Mouse (Mus musculus) embryonic facial prominence, embryonic 11.5 days (tissue): Measurements from ENCODE around the gene Col10a1. TPM values are rescaled to one million over a fixed set of nuclear protein-coding genes. Genes with fewer than 3 reads are reported as not detected.
"Not testable (repeated sequence)": the region's sequence is repeated elsewhere in the genome, so short reads cannot be mapped to it uniquely, and the experiment has no call there.

Source experiments
- ATAC-seq: fragments of 200-750 bp; cut with Nextera tagmentation; replicated peaks from 2 replicates; pipeline ENCODE4 v1.8.0; 2017; ENCODE audit warnings: low read depth; ENCODE audit not compliant: insufficient number of reproducible peaks, low FRiP score, low TSS enrichment
- DNase-seq: peaks from one replicate; pipeline ENCODE4 v3.0.0-alpha.2; 2015; ENCODE audit warnings: low spot score
- H3K27ac ChIP-seq: fragments of 300-500 bp; sonication (generic); replicated peaks from 2 replicates; pipeline ENCODE4 v1.5.1; 2014; ENCODE audit warnings: mild to moderate bottlenecking, low read depth, low read length, control low read depth
- H3K27me3 ChIP-seq: fragments of 300-500 bp; sonication (generic); 2 replicates; pipeline ENCODE4 v1.6.1; 2014; ENCODE audit warnings: mild to moderate bottlenecking, low read length, moderate library complexity, mixed read lengths; ENCODE audit not compliant: control insufficient read depth, insufficient read depth
- H3K36me3 ChIP-seq: fragments of 300-500 bp; sonication (generic); replicated peaks from 2 replicates; pipeline ENCODE4 v1.6.1; 2014; ENCODE audit warnings: low read depth, mild to moderate bottlenecking, low read length, moderate library complexity, mixed read lengths; ENCODE audit not compliant: control insufficient read depth, insufficient read depth
- H3K4me1 ChIP-seq: fragments of 300-500 bp; sonication (generic); 2 replicates; pipeline ENCODE4 v1.6.1; 2014; ENCODE audit warnings: low read length, mixed read lengths; ENCODE audit not compliant: control insufficient read depth, insufficient read depth
- H3K4me2 ChIP-seq: fragments of 300-500 bp; sonication (generic); 2 replicates; pipeline ENCODE4 v1.6.1; 2014; ENCODE audit warnings: low read depth, mild to moderate bottlenecking, control low read depth, low read length, moderate library complexity
- H3K4me3 ChIP-seq: fragments of 300-500 bp; sonication (generic); 2 replicates; pipeline ENCODE4 v1.5.1; 2014; ENCODE audit warnings: low read depth, low read length, control low read depth
- H3K9ac ChIP-seq: fragments of 300-500 bp; sonication (generic); replicated peaks from 2 replicates; pipeline ENCODE4 v1.6.1; 2014; ENCODE audit warnings: mild to moderate bottlenecking, control low read depth, low read length
- H3K9me3 ChIP-seq: fragments of 300-500 bp; sonication (generic); replicated peaks from 2 replicates; pipeline ENCODE4 v1.6.1; 2016; ENCODE audit warnings: mild to moderate bottlenecking, low read length, inconsistent platforms, mixed read lengths; ENCODE audit not compliant: control insufficient read depth
- WGBS: fragments of 180-500 bp; shearing (Covaris S2); extraction: QIAGEN DNeasy Blood & Tissue Kit; methylation state at CpG from one replicate; pipeline ENCODE4 v1.1.7; 2014; 5-methylcytosine and 5-hydroxymethylcytosine counted together
- polyA plus RNA-seq: library from polyadenylated mRNA; unstranded; fragments of >200 nt; fragmentation: Nextera tagmentation; extraction: Ambion mirVana; gene quantifications from 2 replicates; pipeline ENCODE4 v1.2.1, GENCODE M21; 2014

The Col10a1 gene
- polyA plus RNA-seq, 1 experiment from 2014 or later = 0.18 TPM

DNA sequence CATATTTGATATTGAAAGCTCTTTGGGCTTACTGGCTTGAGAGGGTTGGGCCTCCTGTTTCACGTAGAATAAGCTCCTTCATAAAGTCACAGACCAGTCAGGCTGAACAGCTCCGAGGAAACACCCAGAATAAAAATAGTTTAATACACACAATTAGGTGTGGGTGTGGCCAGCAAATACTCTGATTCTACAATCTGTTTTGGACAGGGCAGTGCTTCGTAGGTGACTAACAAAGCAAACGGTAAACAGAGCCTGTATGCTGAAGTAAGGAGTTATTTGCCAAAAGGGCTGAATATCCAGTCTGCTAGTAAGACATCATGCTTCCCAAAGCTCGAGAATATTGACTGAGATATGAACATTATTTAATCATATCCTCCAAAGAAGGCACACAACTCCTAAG is 4.1 kb upstream of the Col10a1 start:
- Histone ChIP-seq H3K27ac (no peak overlapping the region), H3K4me3 (no peak overlapping the region), H3K36me3 (no peaks in the 10 kb centered on the region), H3K4me2 (no peak overlapping the region), H3K27me3 (no peaks in the 10 kb centered on the region), H3K4me1 (no peaks in the 10 kb centered on the region), H3K9ac (no peak overlapping the region), H3K9me3 (no peaks in the 10 kb centered on the region)
- 90% methylated on average over 5 of the region's 5 CpGs for WGBS
- ATAC-seq = no peak
- DNase-seq = no peak

DNA sequence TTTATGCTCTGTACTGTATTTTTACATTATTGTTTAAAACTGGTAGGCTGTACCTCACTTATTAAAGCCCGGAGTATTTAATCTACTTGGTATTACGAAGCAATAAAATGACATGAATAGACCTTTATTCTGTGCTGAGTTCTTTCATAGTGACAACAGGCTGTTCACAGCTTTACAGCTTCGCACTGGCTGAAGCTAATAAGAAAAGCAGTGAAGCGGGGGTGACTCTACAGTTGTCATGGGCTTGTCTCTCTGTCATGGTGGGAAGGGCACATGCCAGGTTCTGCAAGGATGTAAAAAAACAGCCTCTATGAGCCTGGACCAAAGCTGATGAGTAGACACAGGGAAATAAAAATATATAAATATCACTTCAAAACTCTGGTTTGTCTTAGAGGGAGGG is 7.2 kb downstream of the Col10a1 start:
- WGBS = 89% methylated on average over 4 of the region's 4 CpGs
- Histone ChIP-seq H3K9me3 (no peaks in the 10 kb centered on the region), H3K36me3 (no peaks in the 10 kb centered on the region), H3K27ac (no peak overlapping the region), H3K27me3 (no peaks in the 10 kb centered on the region), H3K4me3 (no peak overlapping the region), H3K4me1 (no peaks in the 10 kb centered on the region), H3K9ac (no peak overlapping the region), H3K4me2 (no peak overlapping the region)
- DNase-seq = no peak
- ATAC-seq = no peak

DNA sequence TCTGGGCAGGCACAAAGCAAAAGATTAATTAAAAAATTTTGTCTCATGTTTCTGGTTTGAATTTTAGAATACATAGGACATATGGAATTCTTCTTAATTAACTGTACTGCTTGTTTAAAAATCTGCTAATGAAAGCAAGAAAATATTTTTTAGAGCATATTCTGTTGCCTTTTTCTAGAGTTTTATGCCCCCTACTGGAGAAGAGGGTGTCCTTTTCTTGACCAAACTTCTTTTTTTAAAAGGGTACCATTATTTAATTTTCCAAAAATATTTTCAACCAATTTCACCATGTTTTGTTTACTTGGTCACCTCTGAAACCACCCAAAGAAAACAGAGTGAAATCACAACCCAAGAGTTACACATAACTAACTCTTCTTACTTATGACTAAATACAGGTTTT is 9.5 kb downstream of the Col10a1 start:
- H3K27me3 ChIP-seq = no peaks in the 10 kb centered on the region
- no peak overlapping the region for H3K4me2 ChIP-seq
- no peaks in the 10 kb centered on the region for H3K36me3 ChIP-seq
- no peak overlapping the region for H3K4me3 ChIP-seq
- H3K4me1 ChIP-seq = no peaks in the 10 kb centered on the region
- no peaks in the 10 kb centered on the region for H3K9me3 ChIP-seq
- H3K27ac ChIP-seq = no peak overlapping the region
- DNase-seq (no peak), ATAC-seq (no peak)
- no peak overlapping the region for H3K9ac ChIP-seq

DNA sequence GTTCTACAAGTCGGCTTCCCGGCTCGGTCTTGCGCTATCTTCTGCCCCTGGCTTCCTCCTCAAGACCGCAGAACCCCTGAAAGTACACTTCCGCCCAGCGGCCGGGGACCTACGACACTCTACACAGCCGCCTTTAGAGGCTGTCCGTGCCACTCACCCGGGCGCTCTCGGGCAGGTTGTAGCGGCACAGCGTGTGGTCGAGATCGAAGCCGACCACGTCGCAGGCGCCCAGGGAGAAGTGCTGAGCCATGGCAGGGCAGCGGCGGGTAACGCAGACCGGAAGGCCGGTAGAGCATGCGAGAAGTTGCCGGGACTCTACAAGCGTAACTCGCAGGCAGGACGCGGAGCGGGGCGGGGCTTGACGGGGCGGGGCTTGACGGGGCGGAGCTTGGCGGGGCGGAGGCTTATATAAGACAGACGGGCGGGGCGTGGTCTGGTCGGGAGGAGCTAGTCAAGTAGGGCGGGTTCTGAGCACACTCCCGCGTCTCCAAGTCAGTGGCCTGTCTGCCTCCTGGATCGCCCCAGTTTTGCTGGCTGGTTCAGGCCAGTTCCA is 28.5 kb downstream of the Col10a1 start, which contains the start of gene Nt5dc1:
TSS of gene Nt5dc1 (minus strand) at position 349 of the 553 bp plus-strand sequence.
- WGBS = under 1% methylated on average over 49 of the region's 49 CpGs
- no peak within 1 kb of the TSS for H3K27ac ChIP-seq

DNA sequence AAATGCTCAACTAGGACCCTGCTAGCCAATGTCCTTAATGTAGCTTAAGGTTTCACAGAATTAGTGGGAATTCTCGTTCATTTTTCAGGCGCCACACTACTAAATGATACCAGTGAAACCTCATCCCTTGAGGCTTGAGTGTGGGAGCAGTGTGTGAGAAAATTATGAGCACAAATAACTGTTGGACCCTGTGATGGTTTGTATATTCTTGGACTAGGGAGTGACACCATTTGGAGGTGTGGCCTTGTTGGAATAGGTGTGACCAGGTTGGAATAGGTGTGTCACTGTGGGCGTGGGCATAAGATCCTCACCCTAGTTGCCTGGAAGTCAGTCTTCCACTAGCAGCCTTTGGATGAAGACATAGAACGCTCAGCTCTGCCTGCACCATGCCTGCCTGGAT is 29.0 kb downstream of the Col10a1 start:
- H3K27ac ChIP-seq, H3K27me3 ChIP-seq, ATAC-seq, H3K36me3 ChIP-seq, H3K9ac ChIP-seq, DNase-seq, H3K9me3 ChIP-seq, H3K4me1 ChIP-seq: not testable (repeated sequence)
- Histone ChIP-seq H3K4me2 (peak overlapping the region; percentile 43), H3K4me3 (peak overlapping the region; percentile 57)
- WGBS = 83% methylated on average over 4 of the region's 4 CpGs

More for the DNA sequence above, 28.5 kb downstream of the Col10a1 start, which contains the start of gene Nt5dc1:
- Histone ChIP-seq H3K27me3 (no peaks in the 10 kb centered on the region), H3K4me3 (peak within 1 kb of the TSS; percentile 57), H3K36me3 (no peaks in the 10 kb centered on the region), H3K9ac (peak within 1 kb of the TSS; percentile 75), H3K4me1 (no peaks in the 10 kb centered on the region), H3K4me2 (peak within 1 kb of the TSS; percentile 43), H3K9me3 (no peaks in the 10 kb centered on the region)
- DNase-seq (peak; percentile 93), ATAC-seq (peak; percentile 97)

DNA sequence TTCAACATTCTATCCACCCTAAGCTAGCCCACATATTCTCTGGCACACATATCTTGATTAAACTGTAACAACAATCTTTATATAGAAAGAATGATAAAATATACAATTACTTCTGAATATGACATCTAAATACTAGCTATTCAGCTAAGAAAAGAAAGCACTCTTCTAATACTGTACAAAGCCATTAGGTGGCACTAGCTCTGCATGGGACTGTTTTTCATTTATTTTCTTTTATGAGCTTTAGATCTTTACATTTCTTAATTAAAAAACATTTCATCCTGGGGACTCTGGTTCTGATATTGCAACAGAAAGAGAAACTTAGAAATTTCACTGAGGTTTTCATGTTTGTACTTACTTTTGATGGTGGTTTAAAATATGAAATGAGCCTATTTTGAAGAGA is 42.0 kb downstream of the Col10a1 start:
- H3K27ac ChIP-seq = no peak overlapping the region
- no peaks in the 10 kb centered on the region for H3K27me3 ChIP-seq
- H3K4me3 ChIP-seq = no peak overlapping the region
- ATAC-seq (no peak), DNase-seq (peak; percentile 20)
- no peaks in the 10 kb centered on the region for H3K36me3 ChIP-seq
- H3K9ac ChIP-seq = no peak overlapping the region
- no peaks in the 10 kb centered on the region for H3K9me3 ChIP-seq
- no peak overlapping the region for H3K4me2 ChIP-seq
- H3K4me1 ChIP-seq = no peaks in the 10 kb centered on the region

DNA sequence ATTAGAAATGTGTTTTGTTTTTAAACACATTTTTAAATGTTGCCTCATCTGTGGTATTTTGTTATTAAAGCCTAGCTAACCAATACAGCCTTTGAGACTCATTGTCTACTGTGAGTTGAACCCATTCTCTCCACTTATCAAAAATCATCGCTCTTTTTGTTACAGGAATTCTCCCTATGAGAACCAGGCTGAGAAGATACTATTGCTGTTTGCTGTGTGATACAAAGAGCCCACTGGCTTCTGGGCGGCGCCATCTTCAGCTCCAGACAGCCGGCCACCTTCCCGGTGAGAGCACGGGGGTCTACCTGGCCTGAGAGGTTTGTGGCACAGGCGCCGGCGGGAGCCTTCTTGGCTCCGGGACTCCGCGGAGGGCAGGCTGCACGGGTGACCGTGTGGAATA is 44.4 kb downstream of the Col10a1 start:
- not testable (repeated sequence) for H3K4me1 ChIP-seq, DNase-seq, H3K9ac ChIP-seq, H3K4me3 ChIP-seq, ATAC-seq, H3K36me3 ChIP-seq, H3K9me3 ChIP-seq, H3K27ac ChIP-seq, H3K4me2 ChIP-seq, H3K27me3 ChIP-seq
- WGBS = 98% methylated on average over 5 of the region's 14 CpGs
